ENCODE assay signal across 8 mouse cellular contexts in genomic region chr9:41273839-41274271, GRCm38 (mm10).
A peak's percentile ranks its signal among the peaks of the same experiment; 100 is the strongest.
DNase-seq lines count a peak whose midpoint lies in the region; ATAC-seq lines count a peak whose summit lies in the region.
"Had no signal": no experiment of that assay in that cellular context is flagged by ENCODE, and none has a peak within 500 bp of the region (broad histone marks: within the 10 kb centered on the region; RNA-seq: fewer than 3 reads in every experiment).

No protein-coding gene starts in this region.

- no peaks in the 10 kb centered on the region for H3K27me3 ChIP-seq in forebrain, embryonic 15.5 days
- no peaks in the 10 kb centered on the region for H3K27me3 ChIP-seq in limb, embryonic 12.5 days

- peak; percentile 54 for DNase-seq in retina, embryonic 14.5 days (ENCODE audit: low spot score)
- DNase-seq in retina, postnatal 1 day: no peak
- no peak for DNase-seq in frontal cortex, postnatal 36 days (ENCODE audit: low spot score in 2 of 2)
- no peak for DNase-seq in gastrocnemius, postnatal 14 days
- DNase-seq in ovary, adult 18-20 months (ENCODE audit: low spot score): no peak
- DNase-seq: right cerebral cortex, adult 18-20 months had no signal

- H3K36me3 ChIP-seq in forebrain, embryonic 15.5 days: no peaks in the 10 kb centered on the region
- H3K36me3 ChIP-seq in limb, embryonic 12.5 days: no peaks in the 10 kb centered on the region

- peak overlapping the region; percentile 70 for H3K4me2 ChIP-seq in forebrain, embryonic 15.5 days (replicated peaks)
- H3K4me2 ChIP-seq in limb, embryonic 12.5 days: peak overlapping the region; percentile 54

- peak overlapping the region; percentile 67 for H3K9ac ChIP-seq in forebrain, embryonic 15.5 days (replicated peaks)
- H3K9ac ChIP-seq in limb, embryonic 12.5 days (replicated peaks): peak overlapping the region; percentile 46

- WGBS in forebrain, embryonic 15.5 days: 1% methylated on average over 13 of the region's 13 CpGs
- WGBS in limb, embryonic 12.5 days: 16% methylated on average over 13 of the region's 13 CpGs

- ATAC-seq in forebrain, embryonic 15.5 days (replicated peaks): peak; percentile 76
- ATAC-seq in limb, embryonic 12.5 days (ENCODE audit: insufficient number of reproducible peaks, insufficient read depth, low FRiP score, low TSS enrichment, low read depth): peak; percentile 28; the same call in 1 of the 2 replicates

- H3K27ac ChIP-seq in forebrain, embryonic 15.5 days (replicated peaks): peak overlapping the region; percentile 93
- peak overlapping the region; percentile 90 for H3K27ac ChIP-seq in limb, embryonic 12.5 days

- H3K4me3 ChIP-seq in forebrain, embryonic 15.5 days: peak overlapping the region; percentile 41
- H3K4me3 ChIP-seq in limb, embryonic 12.5 days (replicated peaks): peak overlapping the region; percentile 35

- H3K4me1 ChIP-seq in forebrain, embryonic 15.5 days: peaks cover 18% of the 10 kb centered on the region
- peaks cover 12% of the 10 kb centered on the region for H3K4me1 ChIP-seq in limb, embryonic 12.5 days (replicated peaks)

- intact Hi-C loops in gastrocnemius, postnatal 14 days (cut with DNase I; ENCODE audit: low total_unique reads): no loop called here

- H3K9me3 ChIP-seq in forebrain, embryonic 15.5 days: no peaks in the 10 kb centered on the region
- 0 out of 2 replicates have a peak, but pooled peaks cover 3% of the 10 kb centered on the region for H3K9me3 ChIP-seq in limb, embryonic 12.5 days
